Mouse (Mus musculus): ENCODE results near the gene Mapk7.

DNA sequence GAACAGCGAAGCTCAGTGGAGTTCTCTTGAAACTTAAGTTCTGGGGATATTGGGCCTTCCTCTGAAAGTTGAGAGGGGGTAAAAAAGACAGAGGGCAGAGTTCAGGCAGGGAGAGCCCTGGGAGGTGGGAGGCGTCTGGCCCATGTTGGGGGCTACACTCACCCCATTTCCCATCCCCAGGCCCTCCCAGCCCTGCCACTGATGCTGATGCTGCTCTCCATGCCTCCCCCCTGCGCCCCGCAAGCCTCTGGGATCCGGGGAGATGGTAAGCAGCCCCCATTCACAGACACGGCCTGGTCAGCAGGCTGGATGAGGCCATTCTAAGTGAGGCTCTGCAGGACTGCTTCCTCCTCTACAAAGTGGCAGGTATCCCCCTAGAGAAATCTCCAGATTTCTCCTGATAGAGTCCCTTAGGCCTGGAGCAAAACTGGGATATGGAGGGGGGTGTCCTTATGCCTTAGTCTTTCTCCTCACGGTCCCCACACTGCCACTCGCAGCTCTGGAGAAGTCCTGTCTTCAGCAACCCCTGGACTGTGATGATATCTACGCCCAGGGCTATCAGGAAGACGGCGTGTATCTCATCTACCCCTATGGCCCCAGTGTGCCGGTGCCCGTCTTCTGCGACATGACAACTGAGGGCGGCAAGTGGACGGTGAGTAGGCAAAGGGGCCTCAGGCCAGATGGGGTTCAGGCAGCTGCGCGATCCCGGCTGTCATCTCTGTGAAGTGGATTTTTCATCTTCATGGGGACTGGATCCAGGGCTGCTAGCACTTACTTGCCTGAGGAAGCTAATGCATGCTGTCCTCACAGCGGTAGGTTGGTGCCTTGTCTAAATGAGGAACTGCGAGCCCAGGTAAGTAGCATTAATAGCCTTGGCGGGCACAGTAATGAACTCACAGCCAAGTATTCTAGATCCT lies 8.4 kb downstream of the Mapk7 start:
- TF ChIP-seq POLR2A (IDR thresholded peaks at IDR 0.05; ENCODE audit: low read depth, low read length): no peak
- TF ChIP-seq RCOR1 (conservative IDR thresholded peaks at IDR 0.05; ENCODE audit: low read depth, low read length): no peak
- TF ChIP-seq CTCF (conservative IDR thresholded peaks at IDR 0.05 in 1 of 2, IDR thresholded peaks at IDR 0.05 in 1 of 2; ENCODE audit: low read depth in 2 of 2, low read length in 2 of 2): no peak
